Mouse (Mus musculus) gonadal fat pad, adult 2 months (tissue): ENCODE results near the gene Igf2bp2. TPM values are rescaled to one million over a fixed set of nuclear protein-coding genes. Genes with fewer than 3 reads are reported as not detected.

Source experiments
- DNase-seq: peaks from one replicate; pipeline ENCODE4 v3.0.0-alpha.2; 2012; ENCODE audit warnings: low read depth
- polyA plus RNA-seq: library from polyadenylated mRNA; depleted of rRNA; stranded (reverse); fragments of >200 nt; gene quantifications from 2 replicates; pipeline ENCODE4 v1.2.3, GENCODE M21; 2012

Gene Igf2bp2
- polyA plus RNA-seq, 1 experiment: 1.4 TPM

DNA sequence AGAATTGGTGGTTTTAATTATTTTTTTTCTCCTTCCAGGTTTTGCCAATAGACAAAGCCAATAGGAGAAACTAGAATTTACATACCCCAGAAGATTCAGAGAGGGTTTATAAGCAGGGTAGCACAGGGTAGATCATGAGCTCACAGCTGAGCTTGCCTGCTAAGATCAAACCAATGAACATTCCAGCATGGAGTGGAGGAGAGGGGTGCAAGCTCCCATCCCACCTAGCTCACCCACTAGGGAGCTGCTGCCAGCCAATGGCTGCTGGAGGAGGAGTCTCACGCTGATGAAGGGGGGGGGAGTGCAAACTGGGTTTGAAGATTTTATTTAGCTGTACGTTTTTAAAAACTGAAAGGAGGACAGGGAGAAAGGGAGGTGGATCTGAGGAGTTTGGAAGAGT, 14.0 kb downstream of the Igf2bp2 start:
- DNase-seq: no peak

DNA sequence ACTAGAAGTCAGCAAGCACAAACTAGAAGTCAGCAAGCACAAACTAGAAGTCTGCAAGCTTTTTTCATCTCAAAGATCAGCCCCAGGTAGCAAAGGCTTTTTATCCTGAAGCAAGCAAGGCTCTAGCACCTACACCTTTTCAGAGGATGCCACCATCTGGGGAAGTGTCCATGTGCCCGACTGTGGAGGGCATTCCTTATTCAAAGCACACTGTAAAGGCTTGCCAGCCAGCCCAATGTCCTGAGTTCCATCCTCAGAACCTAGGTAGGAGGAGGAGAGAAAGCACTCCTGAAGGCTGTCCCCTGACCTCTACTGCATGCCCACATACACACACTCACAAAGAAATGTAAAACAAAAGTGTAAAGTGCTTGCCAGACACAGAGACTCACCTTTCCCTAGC, 16.0 kb downstream of the Igf2bp2 start:
- no peak for DNase-seq

DNA sequence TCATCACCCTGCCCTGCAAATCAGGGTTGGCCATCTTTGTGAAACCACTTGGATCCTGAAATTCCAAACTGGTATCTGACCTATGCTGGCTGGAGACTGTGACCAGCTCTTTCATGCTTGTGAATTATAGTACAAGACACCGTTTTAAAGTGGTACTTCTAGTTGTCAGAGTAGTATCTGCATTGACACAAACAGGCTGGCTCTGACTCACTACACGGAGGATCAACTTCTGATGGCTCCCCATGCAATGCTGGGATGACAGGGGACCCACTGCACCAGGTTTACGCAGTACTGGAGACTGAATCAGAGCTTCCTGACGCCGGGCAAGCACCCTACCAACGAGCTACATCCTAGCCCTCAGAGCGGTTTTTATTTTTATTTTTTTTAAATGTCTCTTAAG, 17.0 kb downstream of the Igf2bp2 start:
- no peak for DNase-seq

DNA sequence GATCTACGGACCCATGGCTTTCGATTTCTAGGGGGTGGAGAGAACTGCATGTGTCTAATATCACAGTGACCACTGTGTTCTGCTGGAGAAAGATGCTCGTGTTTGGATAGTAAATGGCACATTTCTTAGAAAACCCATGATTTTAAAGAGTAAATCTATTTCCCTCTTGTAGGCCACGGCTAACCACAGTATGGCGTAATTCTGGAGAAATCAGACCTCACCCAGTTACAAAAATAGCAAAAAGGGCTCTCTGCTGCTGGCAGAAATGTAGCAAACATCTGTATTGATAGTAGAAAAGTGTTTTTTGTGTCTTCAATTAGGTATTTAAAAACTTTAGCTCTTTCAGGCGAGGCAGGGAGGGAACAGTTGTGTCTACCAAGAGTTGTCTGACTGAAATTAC, 18.6 kb downstream of the Igf2bp2 start:
- DNase-seq: no peak

DNA sequence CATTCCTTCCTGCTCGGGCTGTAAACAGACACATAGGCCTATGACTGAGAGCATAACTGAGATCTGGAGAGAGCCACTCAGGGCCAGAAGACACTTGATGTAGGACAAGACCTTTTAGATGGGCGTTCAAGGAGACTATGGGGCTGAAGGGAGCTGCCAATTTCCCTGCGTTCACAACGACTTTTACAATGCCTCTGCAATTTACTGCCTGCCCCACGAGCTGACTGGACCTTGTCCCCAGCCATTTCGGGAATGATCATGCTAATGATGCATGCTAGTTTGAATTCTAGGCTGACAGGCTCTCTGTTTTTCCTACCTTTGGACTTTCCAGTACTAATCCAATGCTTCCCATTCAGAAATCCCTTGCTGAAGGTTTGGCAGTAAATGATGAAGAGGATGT, 22.2 kb downstream of the Igf2bp2 start:
- DNase-seq: no peak

DNA sequence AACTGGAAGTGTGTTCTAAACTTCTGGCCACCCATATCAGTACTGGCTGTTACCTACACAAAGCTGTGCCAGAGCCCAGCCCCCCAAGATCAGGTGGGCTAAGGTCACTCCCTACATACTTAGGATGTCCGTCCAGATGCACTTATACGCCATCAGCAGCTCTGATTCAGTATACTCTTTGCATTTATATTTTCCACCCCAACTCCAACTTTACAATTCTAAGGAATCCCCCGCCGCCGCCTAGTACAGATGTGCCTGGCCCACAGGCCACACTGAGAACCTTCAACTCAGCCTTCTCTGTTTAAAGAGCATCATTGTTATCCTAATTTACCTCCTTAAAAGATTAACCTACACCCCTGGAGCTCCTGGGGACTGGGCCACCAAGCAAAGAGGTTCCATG, 23.3 kb downstream of the Igf2bp2 start:
- no peak for DNase-seq

DNA sequence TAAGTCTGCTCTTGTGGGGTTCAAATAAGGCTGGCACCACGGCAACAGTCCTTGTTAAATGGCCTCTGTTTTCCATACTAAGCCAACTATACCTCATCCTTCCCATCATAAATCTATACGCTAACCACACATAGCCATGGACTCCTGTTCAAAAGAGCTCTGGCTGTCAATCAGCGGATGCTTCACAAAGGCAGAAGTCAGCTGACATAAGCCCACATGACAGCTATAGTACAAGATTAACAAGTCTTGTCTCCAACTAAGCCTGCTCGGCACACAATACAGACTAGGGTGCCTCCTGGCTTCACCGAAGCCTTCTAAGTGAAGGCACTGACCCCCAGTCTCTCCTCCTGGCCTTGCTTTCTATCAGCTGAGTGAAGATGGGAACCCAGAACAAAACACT, 26.9 kb downstream of the Igf2bp2 start:
- DNase-seq: no peak

DNA sequence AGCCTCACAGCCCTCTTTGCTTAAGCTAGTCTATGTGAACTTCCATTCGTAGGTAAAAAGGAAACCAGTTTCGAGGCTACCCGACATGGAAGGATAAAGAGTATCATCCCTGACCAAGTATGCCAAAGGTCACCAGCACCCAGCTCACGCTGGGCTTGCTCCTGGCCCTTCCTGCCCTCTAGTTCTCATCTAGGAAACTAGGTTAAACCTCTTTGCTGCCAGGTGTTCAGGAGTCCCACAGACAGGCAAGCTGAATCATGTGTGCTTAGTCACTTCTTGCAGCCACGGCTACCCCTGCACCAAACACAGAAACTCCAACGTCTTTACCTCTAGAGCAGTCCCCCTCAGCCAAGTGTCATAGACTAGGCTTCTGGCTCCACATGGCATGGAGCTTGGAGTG, 31.8 kb downstream of the Igf2bp2 start:
- DNase-seq: no peak

DNA sequence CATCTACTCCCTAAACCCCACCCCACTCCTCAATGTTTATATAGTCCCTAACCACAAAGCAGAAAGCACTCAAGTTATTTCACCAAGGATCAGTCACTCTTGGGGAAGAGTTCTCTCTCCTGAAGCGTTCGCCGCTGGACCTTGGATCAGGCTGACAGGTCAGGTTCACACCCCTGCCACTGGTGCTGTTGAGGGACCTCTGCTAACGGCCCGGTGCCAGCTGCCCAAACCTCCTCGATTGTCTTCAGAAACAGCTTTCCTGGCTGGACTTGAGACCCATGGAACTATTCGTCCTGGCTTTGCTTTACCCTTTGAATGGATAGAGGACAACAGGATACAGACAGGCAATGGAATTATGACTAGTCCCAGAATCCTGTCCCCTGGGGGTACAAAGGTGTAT, 33.6 kb downstream of the Igf2bp2 start:
- DNase-seq: no peak

DNA sequence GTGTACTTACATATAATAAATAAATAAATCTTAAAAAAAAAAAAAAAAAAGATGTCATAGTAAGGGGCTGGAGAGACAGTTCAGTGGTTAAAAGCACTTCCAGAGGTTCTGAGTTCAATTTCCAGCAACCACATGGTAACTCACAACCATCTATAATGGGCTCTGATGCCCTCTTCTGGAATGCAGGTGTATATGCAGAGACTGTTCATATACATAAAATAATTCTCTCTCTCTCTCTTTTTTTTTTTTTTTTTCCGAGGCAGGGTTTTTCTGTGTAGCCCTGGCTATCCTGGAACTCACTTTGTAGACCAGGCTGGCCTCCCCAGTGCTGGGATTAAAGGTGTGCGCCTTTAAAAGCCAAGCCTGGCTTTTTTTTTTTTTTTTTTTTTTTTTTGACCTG, 34.5 kb downstream of the Igf2bp2 start:
- no peak for DNase-seq

DNA sequence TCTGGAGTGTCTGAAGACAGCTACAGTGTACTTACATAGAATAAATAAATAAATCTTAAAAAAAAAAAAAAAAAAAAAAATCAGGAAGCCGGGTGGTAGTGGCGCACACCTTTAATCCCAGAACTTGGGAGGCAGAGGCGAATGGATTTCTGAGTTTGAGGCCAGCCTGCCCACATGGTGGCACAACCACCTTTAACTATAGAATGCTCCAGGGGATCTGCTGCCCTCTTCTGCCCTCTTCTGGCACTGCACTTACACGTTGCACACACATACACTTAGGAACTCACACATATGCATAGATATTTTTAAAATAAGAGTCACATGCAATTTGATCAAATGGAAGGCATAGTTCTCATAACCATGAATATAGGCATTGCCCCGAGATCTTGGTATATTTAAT, 35.3 kb downstream of the Igf2bp2 start:
- no peak for DNase-seq

DNA sequence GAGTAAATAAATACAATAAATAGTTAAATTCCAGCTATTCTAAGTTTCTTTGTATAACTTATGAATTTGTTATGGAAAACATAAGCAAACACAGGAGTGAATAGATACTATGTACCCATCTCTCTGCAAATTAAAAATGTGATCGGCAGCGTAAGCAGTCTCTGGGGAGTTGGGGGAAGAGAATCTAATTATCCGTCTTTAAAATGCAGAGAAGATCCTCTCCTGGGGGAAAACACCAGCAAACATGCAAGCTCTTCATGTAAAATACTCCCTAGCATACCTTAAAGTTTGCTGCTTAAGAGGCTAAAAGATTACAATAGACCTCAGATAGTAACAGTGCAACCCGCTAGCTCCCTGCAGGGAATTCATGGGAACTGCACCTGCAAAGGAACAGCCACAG, 36.2 kb downstream of the Igf2bp2 start:
- no peak for DNase-seq

DNA sequence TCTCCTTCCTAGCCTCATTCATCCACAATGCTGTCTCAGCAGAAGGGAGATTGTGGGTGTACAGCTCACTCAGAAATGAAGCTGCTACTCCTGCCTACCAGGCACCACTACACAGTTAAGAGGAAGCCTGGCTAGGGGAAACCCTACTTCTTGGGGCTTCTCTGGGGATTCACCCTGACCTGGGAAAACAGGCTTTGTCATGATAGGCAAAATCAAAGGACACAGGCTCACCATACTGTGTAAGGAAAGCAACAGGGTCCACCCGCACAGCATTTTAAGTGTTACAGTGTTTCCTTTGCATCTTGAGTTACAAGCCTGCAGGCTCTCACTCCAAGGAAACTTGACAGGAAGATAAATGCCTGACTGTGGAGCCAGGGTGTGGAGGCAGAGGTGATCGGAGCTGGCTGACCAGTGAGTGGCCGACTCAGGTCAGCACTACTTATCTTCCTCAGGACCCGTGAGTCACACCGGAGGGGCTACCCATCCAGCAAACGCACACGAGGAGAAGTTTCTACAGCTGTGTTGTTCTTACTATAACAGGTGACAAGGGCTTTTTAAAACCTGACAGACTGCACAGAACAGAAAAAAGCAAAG, 38.7 kb downstream of the Igf2bp2 start:
- DNase-seq: no peak

DNA sequence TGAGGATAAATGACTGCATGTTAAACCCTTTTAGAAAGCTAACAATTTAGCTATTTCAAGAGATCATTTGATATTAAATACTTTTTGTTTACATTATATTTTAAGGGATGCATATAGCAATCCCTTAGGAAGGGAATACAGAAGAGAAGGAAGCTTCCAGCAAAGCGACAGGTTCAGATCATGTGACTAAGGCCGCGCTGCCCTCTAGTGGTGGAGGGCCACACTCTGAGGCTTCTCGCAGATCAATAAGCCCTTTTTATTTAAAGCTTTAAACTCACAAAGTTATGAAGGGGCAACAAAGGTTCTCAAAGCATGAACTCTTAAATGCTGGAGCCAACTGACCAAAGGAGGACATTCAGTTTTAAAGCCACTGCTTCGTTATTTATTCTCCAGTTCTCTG, 39.4 kb downstream of the Igf2bp2 start:
- no peak for DNase-seq

DNA sequence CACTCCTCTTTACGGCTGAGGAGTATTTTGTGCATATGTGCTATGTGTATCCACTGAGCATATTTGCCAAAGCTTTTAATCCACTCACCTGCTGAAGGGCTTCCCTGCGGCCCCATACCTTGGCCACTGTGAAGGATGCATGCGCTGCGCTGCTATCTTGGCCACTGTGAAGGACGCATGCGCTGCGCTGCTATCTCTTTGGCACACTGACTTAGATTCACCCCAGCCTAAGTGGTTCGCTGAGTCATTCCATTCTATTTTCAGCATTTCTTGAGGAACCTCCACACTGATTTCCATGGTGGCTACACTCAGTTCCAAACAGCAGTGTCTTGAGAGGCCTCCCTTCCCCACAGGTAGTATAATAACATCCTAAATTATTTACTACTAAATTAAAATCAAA, 42.0 kb downstream of the Igf2bp2 start:
- DNase-seq: no peak

DNA sequence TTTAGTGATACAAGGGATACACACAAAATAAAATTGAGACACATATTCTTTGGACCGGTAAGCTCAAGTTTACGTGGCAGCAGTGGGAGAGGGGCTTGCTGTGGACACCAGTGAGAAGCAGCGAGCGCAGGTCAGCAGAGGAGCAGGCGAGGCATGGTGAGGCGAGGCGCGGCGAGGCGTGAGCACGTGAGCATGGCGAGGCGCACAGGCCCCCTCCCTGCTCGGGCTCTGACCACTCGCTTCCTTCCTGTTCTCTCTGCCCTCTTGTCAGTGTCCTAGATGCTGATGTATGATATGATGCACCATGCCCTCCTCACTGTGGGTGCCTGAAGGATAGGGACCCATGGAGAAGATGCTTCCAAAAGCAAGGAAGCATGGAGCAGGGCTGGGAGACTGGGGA, 43.6 kb downstream of the Igf2bp2 start:
- DNase-seq: no peak

DNA sequence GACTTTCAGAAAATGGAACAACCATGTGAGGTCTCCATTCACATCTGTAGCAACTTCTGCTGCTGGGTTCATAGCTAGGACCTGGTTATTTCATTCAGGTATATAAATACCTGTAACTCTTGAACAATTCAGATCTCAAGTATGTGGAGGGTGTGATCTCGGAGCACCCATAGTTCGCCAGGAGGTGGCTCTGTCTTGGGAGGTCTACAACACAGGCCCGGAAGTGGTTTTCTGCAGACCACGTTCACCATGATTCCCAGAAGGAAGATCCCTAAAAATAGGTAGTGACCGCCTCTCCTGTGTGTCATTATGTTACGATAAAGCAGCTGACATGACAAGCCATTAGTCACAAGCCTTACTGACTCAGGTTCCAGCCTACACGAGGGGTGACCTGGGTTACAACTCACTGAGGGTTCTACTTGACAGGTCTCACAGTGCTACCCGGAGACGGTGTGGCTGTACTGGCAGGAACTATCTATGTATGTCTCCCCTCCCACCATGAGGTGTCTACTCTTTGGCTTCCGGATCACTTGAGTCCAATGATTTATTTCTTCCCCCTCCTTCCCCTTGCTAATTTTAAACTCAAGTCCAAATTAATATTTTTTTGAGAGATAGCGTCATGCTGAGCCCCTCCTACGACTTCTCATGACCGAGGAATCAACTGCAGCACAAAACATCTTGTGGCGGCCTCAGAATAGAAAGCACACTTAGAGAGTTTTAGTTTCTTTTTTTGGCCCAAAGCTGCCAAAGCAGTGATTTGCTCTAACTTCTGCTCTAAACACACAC, 44.2 kb downstream of the Igf2bp2 start:
- no peak for DNase-seq

DNA sequence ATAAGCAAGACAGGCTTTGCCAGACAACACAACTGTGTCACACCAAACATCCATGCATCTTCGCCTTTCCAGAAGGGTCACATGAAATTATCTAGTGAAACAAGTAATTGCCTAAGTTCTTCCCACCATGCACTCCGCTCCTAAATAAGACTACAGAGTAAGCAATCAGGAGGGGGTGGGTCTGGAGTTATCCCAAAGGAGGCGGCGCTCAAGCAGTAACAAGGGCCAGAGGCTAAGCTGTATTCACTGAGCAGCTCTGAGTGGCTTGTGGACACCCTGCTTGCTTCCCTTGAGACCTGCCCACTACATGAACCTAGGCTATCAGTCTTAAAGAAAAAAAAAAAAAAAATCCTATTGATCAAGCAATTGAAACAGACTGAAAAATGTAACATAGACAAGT, 44.9 kb downstream of the Igf2bp2 start:
- no peak for DNase-seq

DNA sequence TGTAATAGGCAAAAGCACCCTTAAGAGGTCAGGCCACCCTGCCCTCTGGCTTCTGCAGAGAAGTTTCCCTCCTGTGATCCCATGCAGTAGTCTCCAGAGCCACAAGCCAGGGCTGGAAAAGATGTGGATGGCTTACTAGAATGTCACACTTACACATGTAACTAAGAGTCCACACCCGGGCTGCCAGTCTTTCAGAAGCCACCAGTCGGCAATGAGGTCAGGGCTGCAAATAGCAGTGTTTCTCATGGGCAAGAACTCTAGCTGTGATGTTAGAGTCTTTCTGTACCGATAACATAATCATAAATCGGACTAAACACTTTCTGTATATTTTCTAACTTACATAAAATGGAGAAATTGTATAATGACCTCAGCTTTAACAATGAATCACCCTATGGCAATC, 46.4 kb downstream of the Igf2bp2 start:
- DNase-seq: no peak

DNA sequence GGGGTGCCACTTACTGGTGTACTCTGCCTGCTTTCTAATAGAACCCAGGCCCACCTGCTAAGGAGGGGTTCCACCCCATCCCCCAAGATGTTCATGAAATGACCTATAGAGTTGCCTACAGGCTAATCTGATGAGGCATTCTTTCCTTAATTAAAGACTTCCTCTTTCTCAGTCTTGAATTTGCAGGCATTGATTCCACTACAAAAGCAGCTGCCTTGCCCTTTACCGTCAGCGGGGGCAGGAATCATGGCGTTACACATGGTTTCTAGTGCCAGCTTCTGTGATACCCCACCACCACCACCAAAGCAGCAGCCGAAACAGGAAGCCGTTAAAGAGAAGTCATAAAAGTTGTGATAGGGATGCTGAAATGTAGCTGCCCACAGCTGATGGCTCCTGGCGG, 47.0 kb downstream of the Igf2bp2 start:
- DNase-seq: no peak

DNA sequence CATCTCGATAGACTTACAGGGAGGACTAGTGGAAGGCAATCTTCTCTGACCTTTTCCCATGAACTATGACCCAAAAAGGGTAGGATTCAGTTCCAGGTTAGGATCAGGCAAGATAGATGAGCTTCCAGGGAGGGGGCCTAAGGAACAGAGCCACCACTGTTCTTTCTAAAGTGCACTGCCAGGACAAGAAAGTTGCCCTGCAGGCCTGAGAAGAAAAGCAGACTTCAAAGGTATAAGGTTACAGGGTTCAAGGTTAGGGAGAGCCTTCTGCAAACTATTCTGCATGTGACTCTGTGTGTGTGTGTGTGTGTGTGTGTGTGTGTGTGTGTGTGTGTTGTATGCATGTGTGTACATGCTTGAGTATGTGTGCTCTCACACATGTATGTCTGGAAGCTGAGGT, 53.1 kb downstream of the Igf2bp2 start:
- no peak for DNase-seq

DNA sequence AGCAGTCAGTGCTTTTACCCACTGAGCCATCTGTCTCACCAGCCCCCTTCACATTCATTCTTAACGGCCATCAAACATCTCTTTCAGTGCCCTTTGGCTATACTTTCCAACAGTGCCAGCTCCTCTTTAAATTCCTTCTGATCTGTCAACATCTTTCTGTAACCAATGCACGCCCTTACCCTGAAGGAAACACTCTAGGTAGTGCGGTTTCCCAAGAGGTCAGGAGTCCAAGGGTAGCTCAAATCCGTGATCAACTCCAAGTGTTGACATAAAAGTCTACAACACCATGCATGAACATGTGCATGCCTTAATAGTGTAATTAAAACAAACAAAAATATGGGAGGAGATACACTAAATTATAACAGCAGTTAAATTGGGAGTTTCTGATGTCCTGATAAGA, 53.9 kb downstream of the Igf2bp2 start:
- DNase-seq: no peak

DNA sequence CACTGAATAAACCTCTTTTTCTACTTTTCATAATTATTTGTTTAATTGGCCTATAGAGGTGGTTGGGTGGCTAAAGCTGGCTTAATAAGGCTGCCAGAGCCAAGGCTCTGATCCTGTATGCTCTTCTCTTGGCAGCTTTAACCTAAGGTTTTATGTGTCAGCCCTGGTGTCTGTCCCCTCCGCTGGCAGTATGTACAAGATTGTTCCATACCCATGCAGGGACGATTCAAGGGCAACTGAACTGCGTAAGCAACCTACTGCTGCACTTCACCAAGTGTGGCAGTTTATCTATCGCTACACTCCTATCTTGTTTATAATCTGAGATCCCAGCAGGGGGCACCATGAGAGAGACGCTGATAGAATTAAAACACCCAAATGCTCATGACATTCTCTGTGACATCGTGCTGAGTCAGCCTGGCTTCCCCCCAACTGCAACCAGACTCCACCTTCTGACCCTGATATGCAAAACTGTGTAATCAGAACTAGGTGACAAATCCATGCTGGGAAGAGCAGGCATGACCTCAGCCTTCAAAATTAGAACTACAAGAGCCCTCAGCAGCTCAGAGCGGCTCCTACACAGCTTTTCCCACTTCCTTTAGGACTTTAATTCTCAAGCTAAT, 55.1 kb downstream of the Igf2bp2 start:
- DNase-seq: no peak
